Mouse (Mus musculus): ENCODE results near the gene Fam69a. TPM values are rescaled to one million over a fixed set of nuclear protein-coding genes. Genes with fewer than 3 reads are reported as not detected.

The Fam69a gene
- polyA plus RNA-seq, 1 experiment from 2014 or later: 27.4 TPM

DNA sequence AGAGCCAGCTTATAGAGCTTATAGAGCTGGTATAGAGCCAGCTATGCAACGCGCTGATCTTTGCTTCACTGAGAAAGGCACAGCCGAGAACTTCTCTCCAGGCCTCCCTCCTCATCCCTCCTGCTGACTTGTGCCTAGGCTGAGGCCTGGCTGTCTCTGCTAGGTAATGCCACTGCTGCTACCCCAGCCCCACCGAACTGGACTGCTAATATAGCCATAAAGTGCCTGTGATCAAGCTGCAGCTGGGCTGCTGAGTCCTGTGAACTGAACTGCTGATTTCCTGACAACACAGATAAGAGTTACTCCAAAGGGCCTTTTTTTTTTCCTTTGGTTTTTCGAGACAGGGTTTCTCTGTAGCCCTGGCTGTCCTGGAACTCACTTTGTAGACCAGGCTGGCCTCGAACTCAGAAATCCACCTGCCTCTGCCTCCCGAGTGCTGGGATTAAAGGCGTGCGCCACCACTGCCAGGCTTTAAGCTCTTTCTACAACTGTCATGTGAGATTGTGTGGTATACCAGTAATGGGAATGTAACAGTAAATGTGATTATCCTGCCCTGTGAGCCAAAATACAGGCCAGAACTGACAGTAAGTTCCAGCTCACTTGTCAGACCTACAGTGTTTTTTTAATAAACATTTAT is 21.4 kb downstream of the Fam69a start:
- Histone ChIP-seq H3K27me3 (no peaks in the 10 kb centered on the region), H3K4me2 (replicated peaks) (no peak overlapping the region), H3K27ac (replicated peaks) (no peak overlapping the region), H3K9me3 (replicated peaks) (no peaks in the 10 kb centered on the region), H3K36me3 (no peaks in the 10 kb centered on the region), H3K9ac (no peak overlapping the region), H3K4me1 (peaks cover 12% of the 10 kb centered on the region), H3K4me3 (replicated peaks) (no peak overlapping the region)
- 78% methylated on average over 9 of the region's 9 CpGs for WGBS
- ATAC-seq (ENCODE audit: insufficient number of reproducible peaks, low FRiP score, low TSS enrichment, low read depth): no peak

DNA sequence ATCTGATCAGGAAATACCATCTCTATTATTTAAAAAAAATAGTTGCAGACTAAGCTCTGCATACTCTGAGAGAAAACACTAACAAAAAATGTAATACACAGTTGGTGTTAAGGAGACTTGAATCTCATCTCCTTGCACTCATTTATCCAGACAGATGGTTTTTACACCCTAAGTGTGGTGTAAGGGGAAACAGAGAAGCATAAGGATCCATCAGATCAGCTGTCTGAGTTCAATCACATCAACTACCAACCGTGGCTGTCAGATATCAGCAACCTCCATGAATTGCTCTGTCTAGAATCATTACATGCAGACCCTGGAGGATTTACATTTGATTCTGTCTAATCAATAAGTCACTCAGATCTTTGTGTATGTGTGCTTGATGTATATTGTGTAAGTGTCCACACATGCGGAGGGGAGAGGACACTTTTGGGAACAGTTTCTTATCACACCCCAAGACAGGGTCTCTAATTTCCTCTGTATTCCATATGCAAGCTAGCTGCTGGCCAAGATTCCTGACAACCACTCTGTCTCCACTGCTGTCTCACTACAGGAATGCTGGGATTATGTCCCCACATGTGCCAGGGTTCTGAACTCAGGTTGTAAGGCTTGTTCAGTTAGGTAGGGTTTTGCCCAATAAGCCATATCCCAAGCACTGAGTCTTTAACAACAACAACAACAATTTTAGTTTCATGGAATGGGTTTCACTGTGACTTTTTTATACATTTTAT is 22.7 kb downstream of the Fam69a start:
- no peak overlapping the region for H3K9ac ChIP-seq
- H3K4me1 ChIP-seq: peaks cover 12% of the 10 kb centered on the region
- no peak overlapping the region for H3K4me3 ChIP-seq (replicated peaks)
- no peak overlapping the region for H3K4me2 ChIP-seq (replicated peaks)
- no peaks in the 10 kb centered on the region for H3K9me3 ChIP-seq (replicated peaks)
- no peaks in the 10 kb centered on the region for H3K27me3 ChIP-seq
- 75% methylated on average over 2 of the region's 2 CpGs for WGBS
- H3K27ac ChIP-seq (replicated peaks): no peak overlapping the region
- ATAC-seq (ENCODE audit: insufficient number of reproducible peaks, low FRiP score, low TSS enrichment, low read depth): no peak
- H3K36me3 ChIP-seq: no peaks in the 10 kb centered on the region

DNA sequence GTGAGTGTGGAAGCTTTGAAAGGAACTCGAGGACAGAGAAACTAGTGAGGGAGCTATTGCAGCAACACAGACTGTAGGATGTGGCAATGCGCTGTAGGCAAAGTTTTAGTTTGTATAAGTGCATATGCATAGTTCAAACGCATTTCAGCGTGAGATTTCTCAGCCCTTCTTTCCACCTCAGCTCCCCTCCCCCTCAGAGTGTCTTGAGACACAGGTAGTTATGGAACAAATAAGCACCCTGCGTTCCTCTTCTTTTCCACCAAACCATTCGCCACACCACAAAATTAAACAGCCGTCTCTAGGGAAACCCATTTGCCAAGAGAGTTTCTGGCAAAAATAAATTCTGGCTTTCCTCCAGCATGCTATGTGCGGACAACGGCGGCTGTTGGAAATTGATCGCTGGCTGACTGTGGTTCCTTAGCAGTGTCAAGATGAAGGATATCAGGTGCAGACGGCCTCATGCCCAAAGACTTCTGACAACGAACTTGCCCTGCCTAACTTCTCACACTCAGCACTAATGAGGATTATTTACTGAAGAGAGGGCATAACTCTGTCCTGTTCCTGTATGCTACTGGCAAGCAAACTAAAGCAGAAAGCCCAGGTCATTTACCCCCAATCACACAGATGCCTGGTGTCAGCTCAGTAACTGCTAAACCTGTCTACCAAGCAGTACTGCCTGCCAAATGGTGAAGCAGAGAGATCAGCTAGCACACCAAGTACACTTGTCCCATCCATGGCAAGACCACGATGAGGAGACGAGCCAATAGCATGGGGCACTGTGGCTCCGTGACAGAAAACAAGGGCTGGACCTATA is 25.2 kb downstream of the Fam69a start:
- H3K9ac ChIP-seq: no peak overlapping the region
- no peak overlapping the region for H3K4me3 ChIP-seq (replicated peaks)
- peaks cover 12% of the 10 kb centered on the region for H3K4me1 ChIP-seq
- 0 out of 2 replicates have a peak overlapping the region, but pooled peaks have one; percentile 19 for H3K4me2 ChIP-seq (replicated peaks)
- no peaks in the 10 kb centered on the region for H3K36me3 ChIP-seq
- no peak overlapping the region for H3K27ac ChIP-seq (replicated peaks)
- no peaks in the 10 kb centered on the region for H3K27me3 ChIP-seq
- no peaks in the 10 kb centered on the region for H3K9me3 ChIP-seq (replicated peaks)
- 47% methylated on average over 16 of the region's 16 CpGs for WGBS
- no peak for ATAC-seq (ENCODE audit: insufficient number of reproducible peaks, low FRiP score, low TSS enrichment, low read depth)

DNA sequence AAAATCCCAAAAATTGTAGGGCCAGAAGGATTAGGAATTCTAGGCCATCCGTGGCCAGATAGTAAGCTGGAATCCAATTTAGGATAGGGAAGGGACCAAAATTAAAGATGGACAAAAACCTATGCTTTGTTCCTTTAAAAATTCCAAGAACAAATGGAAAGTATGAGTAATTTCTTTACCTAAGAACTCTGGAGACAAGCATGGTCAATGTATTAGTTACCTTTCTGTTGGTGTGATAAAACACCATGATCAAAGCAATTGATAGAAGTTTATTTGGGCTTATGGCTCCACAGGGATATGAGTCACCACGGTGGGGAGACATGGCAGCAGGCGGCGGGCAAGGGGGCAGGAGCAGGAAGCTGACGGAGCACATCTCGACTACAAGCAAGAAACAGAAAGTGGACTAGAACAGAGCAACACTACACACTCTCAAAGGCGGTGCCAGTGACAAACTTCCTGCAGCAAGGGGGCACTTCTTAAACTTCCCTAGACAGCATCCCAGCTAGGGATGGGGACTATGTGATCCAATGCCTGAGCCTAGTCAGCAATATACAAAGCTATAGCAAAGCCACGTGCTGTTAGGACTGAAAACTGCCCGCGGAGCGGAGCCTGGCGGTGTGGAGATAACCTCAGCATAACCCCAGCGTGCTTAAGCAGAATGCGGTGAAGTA is 26.2 kb downstream of the Fam69a start:
- Histone ChIP-seq H3K36me3 (no peaks in the 10 kb centered on the region), H3K4me1 (peaks cover 12% of the 10 kb centered on the region), H3K27ac (replicated peaks) (no peak overlapping the region), H3K9me3 (replicated peaks) (no peaks in the 10 kb centered on the region), H3K9ac (no peak overlapping the region), H3K4me2 (replicated peaks) (no peak overlapping the region), H3K4me3 (replicated peaks) (no peak overlapping the region), H3K27me3 (no peaks in the 10 kb centered on the region)
- WGBS: 75% methylated on average over 14 of the region's 14 CpGs
- ATAC-seq (ENCODE audit: insufficient number of reproducible peaks, low FRiP score, low TSS enrichment, low read depth): no peak

DNA sequence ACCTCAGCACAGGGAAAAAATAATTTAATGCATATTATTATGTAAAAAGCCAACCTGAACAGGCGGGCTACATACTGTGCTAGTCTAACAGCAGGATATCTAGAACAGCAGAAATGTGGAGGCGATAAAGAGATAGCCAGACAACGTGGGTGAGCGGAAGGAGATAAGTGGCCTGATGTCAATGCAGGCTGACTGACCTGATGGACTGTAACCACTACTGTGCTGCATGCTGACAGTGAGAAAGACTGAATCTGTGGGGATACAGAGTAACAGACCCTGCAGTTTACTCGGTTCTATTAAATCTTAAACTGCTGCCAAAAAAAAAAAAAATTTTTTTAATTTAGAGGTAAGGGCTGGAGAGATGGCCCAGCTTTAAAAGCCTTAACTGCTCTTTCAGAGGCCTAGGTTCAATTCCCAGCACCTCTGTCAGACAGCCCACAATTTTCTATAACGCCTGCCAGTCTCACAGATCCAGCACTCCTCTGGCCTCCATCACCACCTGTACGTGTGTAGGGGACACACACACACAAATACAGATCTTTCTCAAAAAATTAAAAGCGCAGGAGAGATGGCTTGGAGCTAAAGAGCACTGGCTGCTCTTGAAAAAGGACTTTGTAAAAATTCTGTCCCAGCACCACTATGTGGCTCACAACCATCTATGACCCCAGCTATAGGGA is 27.1 kb downstream of the Fam69a start:
- no peak overlapping the region for H3K4me2 ChIP-seq (replicated peaks)
- H3K9me3 ChIP-seq (replicated peaks): no peaks in the 10 kb centered on the region
- ATAC-seq (ENCODE audit: insufficient number of reproducible peaks, low FRiP score, low TSS enrichment, low read depth): no peak
- no peaks in the 10 kb centered on the region for H3K27me3 ChIP-seq
- H3K4me1 ChIP-seq: peaks cover 12% of the 10 kb centered on the region
- no peak overlapping the region for H3K9ac ChIP-seq
- no peak overlapping the region for H3K27ac ChIP-seq (replicated peaks)
- H3K4me3 ChIP-seq (replicated peaks): no peak overlapping the region
- H3K36me3 ChIP-seq: no peaks in the 10 kb centered on the region
- 84% methylated on average over 8 of the region's 8 CpGs for WGBS

DNA sequence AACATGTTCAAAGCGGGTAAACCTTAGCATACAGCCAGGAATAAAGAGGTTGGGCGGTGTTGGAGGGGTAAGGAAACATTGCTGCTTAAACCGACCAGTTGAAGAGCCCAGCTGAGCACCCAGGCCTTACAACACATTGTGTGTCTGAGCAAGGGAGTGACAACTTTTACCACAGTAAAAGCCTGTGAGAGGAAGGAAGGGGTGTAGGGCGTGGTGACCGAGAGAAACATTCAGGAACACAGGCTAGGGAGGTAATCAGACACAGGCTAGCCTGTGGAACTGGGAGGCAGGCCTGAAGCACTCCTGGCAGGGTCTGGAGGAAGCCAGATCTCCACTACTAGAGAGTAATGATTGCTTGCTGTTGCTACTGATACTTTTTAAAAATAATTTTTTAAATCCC is 36.2 kb downstream of the Fam69a start:
- H3K27me3 ChIP-seq: no peaks in the 10 kb centered on the region
- H3K27ac ChIP-seq (replicated peaks): no peak overlapping the region
- no peak overlapping the region for H3K4me2 ChIP-seq (replicated peaks)
- 65% methylated on average over 5 of the region's 5 CpGs for WGBS
- no peaks in the 10 kb centered on the region for H3K9me3 ChIP-seq (replicated peaks)
- no peak overlapping the region for H3K9ac ChIP-seq
- H3K4me3 ChIP-seq (replicated peaks): no peak overlapping the region
- peaks cover 15% of the 10 kb centered on the region; the same call in 1 of the 2 replicates for H3K4me1 ChIP-seq
- H3K36me3 ChIP-seq: no peaks in the 10 kb centered on the region
- no peak for ATAC-seq (ENCODE audit: insufficient number of reproducible peaks, low FRiP score, low TSS enrichment, low read depth)

DNA sequence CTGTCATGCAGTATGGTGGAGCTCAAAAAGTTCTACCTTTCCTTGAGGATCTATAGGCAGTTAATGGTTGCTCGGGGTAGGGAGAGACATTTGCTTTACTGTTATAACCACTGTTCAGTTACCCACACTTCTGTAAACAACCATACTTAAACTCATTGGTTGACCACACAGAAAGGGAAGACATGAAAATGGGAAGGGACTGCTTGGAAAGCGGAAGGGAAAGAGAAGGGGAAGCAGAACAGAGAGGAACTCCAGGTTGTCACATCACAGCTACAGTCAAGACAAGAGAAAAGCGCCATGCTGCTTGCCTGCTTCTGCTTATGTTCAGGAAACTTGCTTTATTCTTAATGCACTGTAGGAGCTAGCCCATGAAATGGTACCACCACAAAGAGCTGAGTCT is 37.3 kb downstream of the Fam69a start:
- Histone ChIP-seq H3K4me1 (peaks cover 15% of the 10 kb centered on the region; the same call in 1 of the 2 replicates), H3K27ac (replicated peaks) (no peak overlapping the region), H3K4me2 (replicated peaks) (no peak overlapping the region), H3K9me3 (replicated peaks) (no peaks in the 10 kb centered on the region), H3K4me3 (replicated peaks) (no peak overlapping the region), H3K27me3 (no peaks in the 10 kb centered on the region), H3K9ac (no peak overlapping the region), H3K36me3 (no peaks in the 10 kb centered on the region)
- ATAC-seq (ENCODE audit: insufficient number of reproducible peaks, low FRiP score, low TSS enrichment, low read depth): no peak
- WGBS: 91% methylated on average over 3 of the region's 3 CpGs

DNA sequence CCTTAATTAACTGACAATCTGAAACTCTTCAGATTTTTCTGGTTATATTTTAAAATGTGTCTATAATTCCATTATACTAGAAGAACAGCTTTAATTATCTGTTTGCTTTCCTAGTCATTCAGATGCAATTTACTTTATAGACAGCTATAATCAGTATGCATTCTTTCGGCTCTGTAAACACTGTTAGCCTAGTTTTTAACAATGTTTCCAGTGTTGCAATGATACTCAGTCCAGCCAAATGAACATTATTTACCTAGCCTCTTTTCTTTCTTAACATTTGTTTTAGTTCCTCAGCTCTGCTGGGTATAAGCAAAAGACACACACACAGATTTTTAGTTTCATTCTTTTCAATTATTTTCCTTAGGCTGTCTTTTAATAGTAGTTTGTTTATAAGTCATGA is 38.0 kb downstream of the Fam69a start:
- WGBS: 61% methylated on average over 1 of the region's 1 CpGs
- H3K9me3 ChIP-seq (replicated peaks): no peaks in the 10 kb centered on the region
- no peaks in the 10 kb centered on the region for H3K36me3 ChIP-seq
- H3K27ac ChIP-seq (replicated peaks): no peak overlapping the region
- no peak overlapping the region for H3K4me3 ChIP-seq (replicated peaks)
- H3K9ac ChIP-seq: no peak overlapping the region
- H3K4me2 ChIP-seq (replicated peaks): no peak overlapping the region
- no peak for ATAC-seq (ENCODE audit: insufficient number of reproducible peaks, low FRiP score, low TSS enrichment, low read depth)
- no peaks in the 10 kb centered on the region for H3K27me3 ChIP-seq
- peaks cover 15% of the 10 kb centered on the region; the same call in 1 of the 2 replicates for H3K4me1 ChIP-seq

DNA sequence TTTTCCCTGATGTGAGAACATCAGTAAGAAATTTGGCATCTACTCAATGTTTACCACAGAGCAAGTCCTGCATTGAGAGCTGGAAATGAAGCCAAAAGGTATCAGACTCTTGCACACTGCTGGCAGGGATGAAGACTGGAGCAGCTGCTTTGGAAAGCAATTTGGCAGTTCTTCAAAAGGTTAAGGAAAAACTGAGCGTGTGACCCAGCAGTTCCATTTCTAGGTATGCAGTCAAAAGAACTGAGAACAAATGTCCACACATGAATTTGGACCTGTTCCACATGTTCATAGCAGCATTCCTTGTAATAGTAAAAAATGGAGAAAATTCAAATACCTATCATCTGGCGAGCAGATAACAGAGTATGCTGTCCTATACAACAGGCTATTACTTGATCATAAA is 39.3 kb downstream of the Fam69a start:
- ATAC-seq (ENCODE audit: insufficient number of reproducible peaks, low FRiP score, low TSS enrichment, low read depth): peak; percentile 54; the same call in 1 of the 2 replicates
- H3K9me3 ChIP-seq (replicated peaks): no peaks in the 10 kb centered on the region
- no peak overlapping the region for H3K4me3 ChIP-seq (replicated peaks)
- no peaks in the 10 kb centered on the region for H3K36me3 ChIP-seq
- H3K9ac ChIP-seq: no peak overlapping the region
- H3K4me1 ChIP-seq: peaks cover 15% of the 10 kb centered on the region; the same call in 1 of the 2 replicates
- peak overlapping the region; percentile 28; the same call in 1 of the 2 replicates for H3K27ac ChIP-seq (replicated peaks)
- WGBS: 46% methylated on average over 2 of the region's 2 CpGs
- no peak overlapping the region for H3K4me2 ChIP-seq (replicated peaks)
- H3K27me3 ChIP-seq: no peaks in the 10 kb centered on the region

DNA sequence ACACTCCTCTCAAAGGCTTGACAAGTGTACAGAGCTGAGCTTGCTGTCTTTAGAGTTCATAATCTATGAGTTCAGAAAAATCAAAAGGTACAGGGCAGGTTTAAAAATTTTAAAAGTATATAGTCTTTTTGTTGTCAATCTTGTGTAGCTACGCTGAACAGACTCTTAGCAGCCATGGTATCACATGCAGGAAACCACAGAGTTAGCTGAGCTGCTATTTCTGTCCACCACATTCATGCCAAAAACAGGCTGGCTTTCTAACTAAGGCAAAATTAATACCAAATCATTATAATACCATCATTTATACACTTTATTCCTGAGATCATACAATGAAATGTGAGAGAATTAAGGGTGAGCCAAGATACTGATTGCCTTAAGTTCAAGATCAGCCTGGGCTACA is 40.4 kb downstream of the Fam69a start:
- Histone ChIP-seq H3K36me3 (no peaks in the 10 kb centered on the region), H3K4me1 (peaks cover 15% of the 10 kb centered on the region; the same call in 1 of the 2 replicates), H3K9me3 (replicated peaks) (no peaks in the 10 kb centered on the region), H3K4me2 (replicated peaks) (no peak overlapping the region), H3K4me3 (replicated peaks) (no peak overlapping the region), H3K9ac (no peak overlapping the region), H3K27ac (replicated peaks) (no peak overlapping the region), H3K27me3 (no peaks in the 10 kb centered on the region)
- ATAC-seq (ENCODE audit: insufficient number of reproducible peaks, low FRiP score, low TSS enrichment, low read depth): no peak
- 79% methylated on average over 1 of the region's 1 CpGs for WGBS

All from embryonic facial prominence, embryonic 15.5 days (tissue).